Mouse (Mus musculus) limb, embryonic 13.5 days (tissue): ENCODE measurements around the gene Grk6. TPM values are rescaled to one million over a fixed set of nuclear protein-coding genes. Genes with fewer than 3 reads are reported as not detected.
A peak's percentile ranks its signal among the peaks of the same experiment; 100 is the strongest.

Source experiments
- ATAC-seq: fragments of 200-750 bp; cut with Nextera tagmentation; 2 replicates; pipeline ENCODE4 v1.8.0; 2017; ENCODE audit warnings: low read depth, moderate number of reproducible peaks, moderate TSS enrichment; ENCODE audit not compliant: low FRiP score
- H3K27ac ChIP-seq: fragments of 300-500 bp; sonication (generic); 2 replicates; pipeline ENCODE4 v1.5.1; 2015; ENCODE audit warnings: inconsistent platforms, mild to moderate bottlenecking, moderate library complexity
- H3K27me3 ChIP-seq: fragments of 300-500 bp; sonication (generic); 2 replicates; pipeline ENCODE4 v1.6.1; 2015; ENCODE audit warnings: mild to moderate bottlenecking, inconsistent platforms
- H3K36me3 ChIP-seq: fragments of 300-500 bp; sonication (generic); 2 replicates; pipeline ENCODE4 v1.6.1; 2015; ENCODE audit warnings: inconsistent platforms, mild to moderate bottlenecking, moderate library complexity
- H3K4me1 ChIP-seq: fragments of 300-500 bp; sonication (generic); 2 replicates; pipeline ENCODE4 v1.6.1; 2015; ENCODE audit warnings: inconsistent platforms
- H3K4me2 ChIP-seq: fragments of 300-500 bp; sonication (generic); replicated peaks from 2 replicates; pipeline ENCODE4 v1.6.1; 2015; ENCODE audit warnings: inconsistent platforms, mild to moderate bottlenecking, moderate library complexity
- H3K4me3 ChIP-seq: fragments of 300-500 bp; sonication (generic); 2 replicates; pipeline ENCODE4 v1.5.1; 2015; ENCODE audit warnings: moderate library complexity, mild to moderate bottlenecking, inconsistent platforms
- H3K9ac ChIP-seq: fragments of 300-500 bp; sonication (generic); 2 replicates; pipeline ENCODE4 v1.6.1; 2015; ENCODE audit warnings: mild to moderate bottlenecking, inconsistent platforms
- H3K9me3 ChIP-seq: fragments of 300-500 bp; sonication (generic); 2 replicates; pipeline ENCODE4 v1.6.1; 2016; ENCODE audit warnings: inconsistent platforms
- WGBS: fragments of 180-500 bp; shearing (Covaris S2); methylation state at CpG from one replicate; pipeline ENCODE4 v1.1.7; 2015; 5-methylcytosine and 5-hydroxymethylcytosine counted together
- polyA plus RNA-seq: library from polyadenylated mRNA; unstranded; fragments of >200 nt; fragmentation: Nextera tagmentation; extraction: Ambion mirVana; gene quantifications from 2 replicates; pipeline ENCODE4 v1.2.1, GENCODE M21; 2015

Grk6 gene
- 48.1 and 50.1 TPM in 2 replicates for polyA plus RNA-seq

GRCm38 (mm10) chr13:55444937-55445315 lies at the start of gene Grk6:
TSS of gene Grk6 (plus strand) at chr13:55445072.
- Histone ChIP-seq H3K36me3 (peaks cover 9% of the 10 kb centered on the region), H3K4me1 (peaks cover 32% of the 10 kb centered on the region), H3K27ac (peak within 1 kb of the TSS; percentile 95), H3K9ac (peak within 1 kb of the TSS; percentile 96), H3K4me3 (peak within 1 kb of the TSS; percentile 86), H3K27me3 (no peaks in the 10 kb centered on the region), H3K9me3 (no peaks in the 10 kb centered on the region), H3K4me2 (peak within 1 kb of the TSS; percentile 86)
- WGBS = 0% methylated on average over 22 of the region's 35 CpGs
- ATAC-seq = peak; percentile 96

GRCm38 (mm10) chr13:55398088-55398487 lies 46.8 kb upstream of the Grk6 start, which contains the start of gene Slc34a1:
TSS of gene Slc34a1 (plus strand) at chr13:55398187.
- 93% methylated on average over 1 of the region's 1 CpGs for WGBS

GRCm38 (mm10) chr13:55399300-55400038 lies 45.4 kb upstream of the Grk6 start:
- H3K9me3 ChIP-seq = no peaks in the 10 kb centered on the region
- WGBS = 70% methylated on average over 5 of the region's 5 CpGs
- H3K4me2 ChIP-seq = no peak overlapping the region
- H3K9ac ChIP-seq = no peak overlapping the region
- H3K27ac ChIP-seq = no peak overlapping the region
- H3K36me3 ChIP-seq = no peaks in the 10 kb centered on the region
- H3K27me3 ChIP-seq = peaks cover 7% of the 10 kb centered on the region
- ATAC-seq = no peak
- H3K4me1 ChIP-seq = no peaks in the 10 kb centered on the region
- H3K4me3 ChIP-seq = no peak overlapping the region

More at GRCm38 (mm10) chr13:55398088-55398487, 46.8 kb upstream of the Grk6 start, which contains the start of gene Slc34a1:
- H3K27ac ChIP-seq = no peak within 1 kb of the TSS
- H3K9me3 ChIP-seq = no peaks in the 10 kb centered on the region
- H3K27me3 ChIP-seq = peaks cover 7% of the 10 kb centered on the region
- no peaks in the 10 kb centered on the region for H3K4me1 ChIP-seq
- H3K4me3 ChIP-seq = no peak within 1 kb of the TSS
- H3K9ac ChIP-seq = no peak within 1 kb of the TSS
- no peak within 1 kb of the TSS for H3K4me2 ChIP-seq
- no peak for ATAC-seq
- no peaks in the 10 kb centered on the region for H3K36me3 ChIP-seq

GRCm38 (mm10) chr13:55400039-55400346 lies 44.9 kb upstream of the Grk6 start:
- no peak overlapping the region for H3K4me2 ChIP-seq
- H3K36me3 ChIP-seq = no peaks in the 10 kb centered on the region
- H3K9ac ChIP-seq = no peak overlapping the region
- H3K9me3 ChIP-seq = no peaks in the 10 kb centered on the region
- no peak overlapping the region for H3K27ac ChIP-seq
- no peak overlapping the region for H3K4me3 ChIP-seq
- ATAC-seq = no peak
- 84% methylated on average over 1 of the region's 1 CpGs for WGBS
- H3K4me1 ChIP-seq = peaks cover under 1% of the 10 kb centered on the region; the same call in 1 of the 2 replicates
- H3K27me3 ChIP-seq = peaks cover 7% of the 10 kb centered on the region

GRCm38 (mm10) chr13:55403266-55403665 lies 41.6 kb upstream of the Grk6 start:
- ATAC-seq = no peak
- H3K9me3 ChIP-seq = no peaks in the 10 kb centered on the region
- WGBS = 74% methylated on average over 7 of the region's 7 CpGs

GRCm38 (mm10) chr13:55403935-55404852 lies 40.7 kb upstream of the Grk6 start:
- no peaks in the 10 kb centered on the region for H3K36me3 ChIP-seq
- no peak overlapping the region for H3K27ac ChIP-seq
- H3K9me3 ChIP-seq = no peaks in the 10 kb centered on the region
- no peak overlapping the region for H3K4me2 ChIP-seq
- no peak overlapping the region for H3K4me3 ChIP-seq
- peaks cover 11% of the 10 kb centered on the region; the same call in 1 of the 2 replicates for H3K27me3 ChIP-seq
- ATAC-seq = no peak
- peaks cover 8% of the 10 kb centered on the region for H3K4me1 ChIP-seq
- H3K9ac ChIP-seq = 0 out of 2 replicates have a peak overlapping the region, but pooled peaks have one; percentile 19
- 61% methylated on average over 15 of the region's 15 CpGs for WGBS

More at GRCm38 (mm10) chr13:55403266-55403665, 41.6 kb upstream of the Grk6 start:
- H3K4me2 ChIP-seq = no peak overlapping the region
- H3K4me1 ChIP-seq = peaks cover 8% of the 10 kb centered on the region
- H3K27me3 ChIP-seq = peaks cover 7% of the 10 kb centered on the region; the same call in 1 of the 2 replicates
- no peak overlapping the region for H3K9ac ChIP-seq
- no peak overlapping the region for H3K4me3 ChIP-seq
- H3K36me3 ChIP-seq = no peaks in the 10 kb centered on the region
- H3K27ac ChIP-seq = no peak overlapping the region

- Histone ChIP-seq H3K27ac (no peak overlapping the region), H3K4me1 (peaks cover 8% of the 10 kb centered on the region), H3K4me3 (0 out of 2 replicates have a peak overlapping the region, but pooled peaks have one; percentile 2), H3K9me3 (no peaks in the 10 kb centered on the region), H3K4me2 (peak overlapping the region; percentile 47), H3K9ac (0 out of 2 replicates have a peak overlapping the region, but pooled peaks have one; percentile 35), H3K27me3 (peaks cover 11% of the 10 kb centered on the region; the same call in 1 of the 2 replicates), H3K36me3 (no peaks in the 10 kb centered on the region)
- 10% methylated on average over 11 of the region's 11 CpGs for WGBS
- peak; percentile 89 for ATAC-seq
Observed at GRCm38 (mm10) chr13:55404853-55405782, 39.8 kb upstream of the Grk6 start.

GRCm38 (mm10) chr13:55405783-55406390 lies 39.0 kb upstream of the Grk6 start:
- WGBS = 75% methylated on average over 13 of the region's 13 CpGs
- Histone ChIP-seq H3K4me3 (no peak overlapping the region), H3K36me3 (no peaks in the 10 kb centered on the region), H3K27ac (no peak overlapping the region), H3K27me3 (peaks cover 7% of the 10 kb centered on the region; the same call in 1 of the 2 replicates), H3K9me3 (no peaks in the 10 kb centered on the region), H3K9ac (0 out of 2 replicates have a peak overlapping the region, but pooled peaks have one; percentile 26), H3K4me1 (peaks cover 8% of the 10 kb centered on the region), H3K4me2 (peak overlapping the region; percentile 47; the same call in 1 of the 2 replicates)
- ATAC-seq = no peak

- 84% methylated on average over 4 of the region's 4 CpGs for WGBS
- peaks cover 8% of the 10 kb centered on the region for H3K4me1 ChIP-seq
- H3K9ac ChIP-seq = no peak overlapping the region
- H3K36me3 ChIP-seq = no peaks in the 10 kb centered on the region
- H3K9me3 ChIP-seq = no peaks in the 10 kb centered on the region
- peaks cover 4% of the 10 kb centered on the region; the same call in 1 of the 2 replicates for H3K27me3 ChIP-seq
- H3K4me3 ChIP-seq = no peak overlapping the region
- H3K27ac ChIP-seq = no peak overlapping the region
- no peak overlapping the region for H3K4me2 ChIP-seq
- no peak for ATAC-seq
Observed at GRCm38 (mm10) chr13:55407341-55407740, 37.5 kb upstream of the Grk6 start.

GRCm38 (mm10) chr13:55408546-55409120 lies 36.2 kb upstream of the Grk6 start:
- 85% methylated on average over 19 of the region's 19 CpGs for WGBS
- ATAC-seq = no peak

More at GRCm38 (mm10) chr13:55408546-55409120, 36.2 kb upstream of the Grk6 start:
- Histone ChIP-seq H3K27me3 (peaks cover 14% of the 10 kb centered on the region), H3K27ac (no peak overlapping the region), H3K4me2 (no peak overlapping the region), H3K4me1 (peaks cover 8% of the 10 kb centered on the region), H3K4me3 (no peak overlapping the region), H3K36me3 (no peaks in the 10 kb centered on the region), H3K9me3 (no peaks in the 10 kb centered on the region), H3K9ac (no peak overlapping the region)
